Mouse (Mus musculus): ENCODE measurements at regions not wholly inside any gene's neighbourhood (a gene's known extent, or its start where the extent isn't known, plus 50 kb on each side); places are given as distances from the start of the nearest gene placed in this dataset.

- no peak for TF ChIP-seq CTCF (IDR thresholded peaks at IDR 0.05; ENCODE audit: low read depth)
- no peak for TF ChIP-seq EP300 (optimal IDR thresholded peaks at IDR 0.05)
Measured at GRCm38 (mm10) chr13:44026321-44027255, 242.0 kb downstream of the Cd83 start.

Data from stomach, postnatal 0 days (tissue).